Mouse (Mus musculus): ENCODE measurements around the gene Zfp982. TPM values are rescaled to one million over a fixed set of nuclear protein-coding genes. Genes with fewer than 3 reads are reported as not detected.
A peak's percentile ranks its signal among the peaks of the same experiment; 100 is the strongest.
"Not testable (repeated sequence)": the region's sequence is repeated elsewhere in the genome, so short reads cannot be mapped to it uniquely, and the experiment has no call there.

The Zfp982 gene
- polyA plus RNA-seq, 2 experiments: 1.3 to 1.6 TPM

GRCm38 (mm10) chr4:147518981-147519380 is 26.8 kb downstream of the Zfp982 start:
- Histone ChIP-seq H3K4me3 (ENCODE audit: insufficient read depth in 1 of 2, low read depth in 2 of 2, low read length in 2 of 2) (no peak overlapping the region), H3K27me3 (ENCODE audit: control insufficient read depth, insufficient read depth, low read length) (no peaks in the 10 kb centered on the region), H3K9me3 (ENCODE audit: control insufficient read depth, low read length) (peaks cover 22% of the 10 kb centered on the region), H3K27ac (no peak overlapping the region), H3K9ac (replicated peaks) (no peak overlapping the region), H3K36me3 (replicated peaks; ENCODE audit: control insufficient read depth, insufficient read depth, low read depth) (no peaks in the 10 kb centered on the region), H3K4me2 (ENCODE audit: low read depth) (no peak overlapping the region), H3K4me1 (replicated peaks; ENCODE audit: control insufficient read depth in 2 of 2, insufficient read depth in 2 of 2, low read length in 1 of 2) (no peaks in the 10 kb centered on the region)
- ATAC-seq (ENCODE audit: insufficient read depth) (0 out of 2 replicates have a peak, but pooled peaks have one; percentile 7), DNase-seq (ENCODE audit: low read depth in 3 of 3, low spot score in 3 of 3) (no peak)
- WGBS (ENCODE audit: insufficient replicate concordance): 45% methylated on average over 2 of the region's 2 CpGs
- no peak for TF ChIP-seq EP300 (IDR thresholded peaks at IDR 0.05; ENCODE audit: low read depth)
- no peak for TF ChIP-seq CTCF (IDR thresholded peaks at IDR 0.05; ENCODE audit: low read depth)

- H3K27me3 ChIP-seq (ENCODE audit: control insufficient read depth, insufficient read depth, low read length): no peaks in the 10 kb centered on the region
- no peak for DNase-seq (ENCODE audit: low read depth in 3 of 3, low spot score in 3 of 3)
- H3K9ac ChIP-seq (replicated peaks): no peak overlapping the region
- TF ChIP-seq EP300 (IDR thresholded peaks at IDR 0.05; ENCODE audit: low read depth): no peak
- H3K36me3 ChIP-seq (replicated peaks; ENCODE audit: control insufficient read depth, insufficient read depth, low read depth): no peaks in the 10 kb centered on the region
- H3K4me3 ChIP-seq (ENCODE audit: insufficient read depth in 1 of 2, low read depth in 2 of 2, low read length in 2 of 2): no peak overlapping the region
- no peak overlapping the region for H3K27ac ChIP-seq
- H3K4me2 ChIP-seq (ENCODE audit: low read depth): no peak overlapping the region
- H3K9me3 ChIP-seq (ENCODE audit: control insufficient read depth, low read length): peaks cover 22% of the 10 kb centered on the region
- H3K4me1 ChIP-seq (replicated peaks; ENCODE audit: control insufficient read depth in 2 of 2, insufficient read depth in 2 of 2, low read length in 1 of 2): no peaks in the 10 kb centered on the region
- no peak for ATAC-seq (ENCODE audit: insufficient read depth)
Measured at GRCm38 (mm10) chr4:147520100-147520499, 27.9 kb downstream of the Zfp982 start.

GRCm38 (mm10) chr4:147525125-147525524 is 32.9 kb downstream of the Zfp982 start:
- H3K27me3 ChIP-seq (ENCODE audit: control insufficient read depth, insufficient read depth, low read length): no peaks in the 10 kb centered on the region
- no peak overlapping the region for H3K4me3 ChIP-seq (ENCODE audit: insufficient read depth in 1 of 2, low read depth in 2 of 2, low read length in 2 of 2)
- H3K9me3 ChIP-seq (ENCODE audit: control insufficient read depth, low read length): peaks cover 5% of the 10 kb centered on the region
- no peak overlapping the region for H3K4me2 ChIP-seq (ENCODE audit: low read depth)
- ATAC-seq (ENCODE audit: insufficient read depth) (no peak), DNase-seq (ENCODE audit: low read depth in 3 of 3, low spot score in 3 of 3) (no peak)
- H3K36me3 ChIP-seq (replicated peaks; ENCODE audit: control insufficient read depth, insufficient read depth, low read depth): no peaks in the 10 kb centered on the region
- no peak overlapping the region for H3K27ac ChIP-seq
- 48% methylated on average over 1 of the region's 1 CpGs for WGBS (ENCODE audit: insufficient replicate concordance)
- no peak for TF ChIP-seq EP300 (IDR thresholded peaks at IDR 0.05; ENCODE audit: low read depth)
- TF ChIP-seq CTCF (IDR thresholded peaks at IDR 0.05; ENCODE audit: low read depth): no peak
- no peak overlapping the region for H3K9ac ChIP-seq (replicated peaks)
- no peaks in the 10 kb centered on the region for H3K4me1 ChIP-seq (replicated peaks; ENCODE audit: control insufficient read depth in 2 of 2, insufficient read depth in 2 of 2, low read length in 1 of 2)

- H3K4me2 ChIP-seq (ENCODE audit: low read depth): no peak overlapping the region
- no peaks in the 10 kb centered on the region for H3K36me3 ChIP-seq (replicated peaks; ENCODE audit: control insufficient read depth, insufficient read depth, low read depth)
- H3K9me3 ChIP-seq (ENCODE audit: control insufficient read depth, low read length): no peaks in the 10 kb centered on the region; the same call in none of the 2 replicates
- 58% methylated on average over 1 of the region's 1 CpGs for WGBS (ENCODE audit: insufficient replicate concordance)
- ATAC-seq (ENCODE audit: insufficient read depth): no peak
- H3K4me3 ChIP-seq (ENCODE audit: insufficient read depth in 1 of 2, low read depth in 2 of 2, low read length in 2 of 2): no peak overlapping the region
- no peak for TF ChIP-seq CTCF (IDR thresholded peaks at IDR 0.05; ENCODE audit: low read depth)
- TF ChIP-seq EP300 (IDR thresholded peaks at IDR 0.05; ENCODE audit: low read depth): no peak
- no peak overlapping the region for H3K9ac ChIP-seq (replicated peaks)
- no peak overlapping the region for H3K27ac ChIP-seq
- no peaks in the 10 kb centered on the region for H3K27me3 ChIP-seq (ENCODE audit: control insufficient read depth, insufficient read depth, low read length)
- H3K4me1 ChIP-seq (replicated peaks; ENCODE audit: control insufficient read depth in 2 of 2, insufficient read depth in 2 of 2, low read length in 1 of 2): no peaks in the 10 kb centered on the region
- DNase-seq (ENCODE audit: low read depth in 3 of 3, low spot score in 3 of 3): no peak
Measured at GRCm38 (mm10) chr4:147530366-147530765, 38.1 kb downstream of the Zfp982 start.

- not testable (repeated sequence) for H3K4me2 ChIP-seq (ENCODE audit: low read depth); H3K4me3 ChIP-seq (ENCODE audit: insufficient read depth in 1 of 2, low read depth in 2 of 2, low read length in 2 of 2); H3K27me3 ChIP-seq (ENCODE audit: control insufficient read depth, insufficient read depth, low read length); DNase-seq (ENCODE audit: low read depth in 3 of 3, low spot score in 3 of 3); H3K36me3 ChIP-seq (replicated peaks; ENCODE audit: control insufficient read depth, insufficient read depth, low read depth); H3K9me3 ChIP-seq (ENCODE audit: control insufficient read depth, low read length); H3K9ac ChIP-seq (replicated peaks); ATAC-seq (ENCODE audit: insufficient read depth); H3K27ac ChIP-seq; H3K4me1 ChIP-seq (replicated peaks; ENCODE audit: control insufficient read depth in 2 of 2, insufficient read depth in 2 of 2, low read length in 1 of 2)
Measured at GRCm38 (mm10) chr4:147535916-147536315, 43.7 kb downstream of the Zfp982 start.

GRCm38 (mm10) chr4:147537702-147538101 is 45.5 kb downstream of the Zfp982 start:
- H3K9me3 ChIP-seq (ENCODE audit: control insufficient read depth, low read length): peaks cover 9% of the 10 kb centered on the region
- H3K4me2 ChIP-seq (ENCODE audit: low read depth): no peak overlapping the region
- no peak overlapping the region for H3K9ac ChIP-seq (replicated peaks)
- DNase-seq (ENCODE audit: low read depth in 3 of 3, low spot score in 3 of 3) (no peak), ATAC-seq (ENCODE audit: insufficient read depth) (no peak)
- no peak overlapping the region for H3K4me3 ChIP-seq (ENCODE audit: insufficient read depth in 1 of 2, low read depth in 2 of 2, low read length in 2 of 2)
- no peaks in the 10 kb centered on the region for H3K4me1 ChIP-seq (replicated peaks; ENCODE audit: control insufficient read depth in 2 of 2, insufficient read depth in 2 of 2, low read length in 1 of 2)
- H3K36me3 ChIP-seq (replicated peaks; ENCODE audit: control insufficient read depth, insufficient read depth, low read depth): no peaks in the 10 kb centered on the region
- no peak overlapping the region for H3K27ac ChIP-seq
- H3K27me3 ChIP-seq (ENCODE audit: control insufficient read depth, insufficient read depth, low read length): no peaks in the 10 kb centered on the region
- 52% methylated on average over 2 of the region's 2 CpGs for WGBS (ENCODE audit: insufficient replicate concordance)
- no peak for TF ChIP-seq EP300 (IDR thresholded peaks at IDR 0.05; ENCODE audit: low read depth)
- TF ChIP-seq CTCF (IDR thresholded peaks at IDR 0.05; ENCODE audit: low read depth): no peak

- not testable (repeated sequence) for H3K27me3 ChIP-seq (ENCODE audit: control insufficient read depth, insufficient read depth, low read length); ATAC-seq (ENCODE audit: insufficient read depth); H3K36me3 ChIP-seq (replicated peaks; ENCODE audit: control insufficient read depth, insufficient read depth, low read depth); DNase-seq (ENCODE audit: low read depth in 3 of 3, low spot score in 3 of 3); H3K9me3 ChIP-seq (ENCODE audit: control insufficient read depth, low read length); H3K4me2 ChIP-seq (ENCODE audit: low read depth); H3K4me1 ChIP-seq (replicated peaks; ENCODE audit: control insufficient read depth in 2 of 2, insufficient read depth in 2 of 2, low read length in 1 of 2); H3K27ac ChIP-seq; H3K4me3 ChIP-seq (ENCODE audit: insufficient read depth in 1 of 2, low read depth in 2 of 2, low read length in 2 of 2); H3K9ac ChIP-seq (replicated peaks)
- WGBS (ENCODE audit: insufficient replicate concordance): 59% methylated on average over 3 of the region's 3 CpGs
Measured at GRCm38 (mm10) chr4:147539918-147540317, 47.7 kb downstream of the Zfp982 start, which contains the start of gene Gm16503. Gm16503 (plus strand) TSS chr4:147540218.
